Mouse (Mus musculus) stomach, postnatal 0 days (tissue): ENCODE data around the gene Cntnap2.

Experiments
- CTCF ChIP-seq: IDR thresholded peaks from 2 replicates; pipeline ENCODE4 v1.5.1; 2016; ENCODE audit warnings: antibody characterized with exemption, low read depth, mild to moderate bottlenecking, moderate library complexity
- EP300 ChIP-seq: optimal IDR thresholded peaks from 2 replicates; pipeline ENCODE3; 2016; ENCODE audit warnings: antibody characterized with exemption

GRCm38 (mm10) chr6:47329212-47329611, 2270.1 kb downstream of the Cntnap2 start:
- TF ChIP-seq CTCF (no peak), EP300 (no peak)
